Mouse (Mus musculus): ENCODE data around the gene Dnaic2. TPM values are rescaled to one million over a fixed set of nuclear protein-coding genes. Genes with fewer than 3 reads are reported as not detected.

Gene Dnaic2
- not detected in 2 replicates for total RNA-seq (2015; ENCODE audit: low replicate concordance)
- not detected in 2 replicates for total RNA-seq (2017; ENCODE audit: low replicate concordance)

- no peak for ATAC-seq (replicated peaks; ENCODE audit: low FRiP score, poor library complexity, severe bottlenecking)
Measured at GRCm38 (mm10) chr11:114726965-114727825, at the start of gene Dnaic2. Gene Dnaic2 (plus strand): TSS chr11:114727408.

GRCm38 (mm10) chr11:114679582-114679981 lies 47.6 kb upstream of the Dnaic2 start:
- no peak for ATAC-seq (replicated peaks; ENCODE audit: low FRiP score, poor library complexity, severe bottlenecking)

- ATAC-seq (replicated peaks; ENCODE audit: low FRiP score, poor library complexity, severe bottlenecking): no peak
Measured at GRCm38 (mm10) chr11:114680291-114680690, 46.9 kb upstream of the Dnaic2 start.

GRCm38 (mm10) chr11:114681054-114681453 lies 46.2 kb upstream of the Dnaic2 start:
- no peak for ATAC-seq (replicated peaks; ENCODE audit: low FRiP score, poor library complexity, severe bottlenecking)

- no peak for ATAC-seq (replicated peaks; ENCODE audit: low FRiP score, poor library complexity, severe bottlenecking)
Measured at GRCm38 (mm10) chr11:114682321-114682900, 44.8 kb upstream of the Dnaic2 start.

GRCm38 (mm10) chr11:114683029-114683721 lies 44.0 kb upstream of the Dnaic2 start:
- ATAC-seq (replicated peaks; ENCODE audit: low FRiP score, poor library complexity, severe bottlenecking): no peak

- no peak for ATAC-seq (replicated peaks; ENCODE audit: low FRiP score, poor library complexity, severe bottlenecking)
Measured at GRCm38 (mm10) chr11:114683722-114684621, 43.2 kb upstream of the Dnaic2 start.

GRCm38 (mm10) chr11:114684627-114685373 lies 42.4 kb upstream of the Dnaic2 start:
- ATAC-seq (replicated peaks; ENCODE audit: low FRiP score, poor library complexity, severe bottlenecking): no peak

- no peak for ATAC-seq (replicated peaks; ENCODE audit: low FRiP score, poor library complexity, severe bottlenecking)
Measured at GRCm38 (mm10) chr11:114685526-114686040, 41.6 kb upstream of the Dnaic2 start.

GRCm38 (mm10) chr11:114686221-114686959 lies 40.8 kb upstream of the Dnaic2 start:
- no peak for ATAC-seq (replicated peaks; ENCODE audit: low FRiP score, poor library complexity, severe bottlenecking)

- ATAC-seq (replicated peaks; ENCODE audit: low FRiP score, poor library complexity, severe bottlenecking): no peak
Measured at GRCm38 (mm10) chr11:114687574-114688188, 39.5 kb upstream of the Dnaic2 start.

GRCm38 (mm10) chr11:114688729-114689128 lies 38.5 kb upstream of the Dnaic2 start:
- no peak for ATAC-seq (replicated peaks; ENCODE audit: low FRiP score, poor library complexity, severe bottlenecking)

GRCm38 (mm10) chr11:114690192-114690591 lies 37.0 kb upstream of the Dnaic2 start:
- no peak for ATAC-seq (replicated peaks; ENCODE audit: low FRiP score, poor library complexity, severe bottlenecking)

GRCm38 (mm10) chr11:114691454-114692182 lies 35.6 kb upstream of the Dnaic2 start:
- ATAC-seq (replicated peaks; ENCODE audit: low FRiP score, poor library complexity, severe bottlenecking): no peak

GRCm38 (mm10) chr11:114692601-114693000 lies 34.6 kb upstream of the Dnaic2 start:
- no peak for ATAC-seq (replicated peaks; ENCODE audit: low FRiP score, poor library complexity, severe bottlenecking)

- no peak for ATAC-seq (replicated peaks; ENCODE audit: low FRiP score, poor library complexity, severe bottlenecking)
Measured at GRCm38 (mm10) chr11:114693456-114693855, 33.8 kb upstream of the Dnaic2 start.

GRCm38 (mm10) chr11:114694451-114694850 lies 32.8 kb upstream of the Dnaic2 start:
- ATAC-seq (replicated peaks; ENCODE audit: low FRiP score, poor library complexity, severe bottlenecking): no peak

All from erythroblast, adult 5-6 weeks (primary cell).